Mouse (Mus musculus) spleen, postnatal 4 days (tissue): ENCODE data around the gene Ggps1.
"Not testable (repeated sequence)": the region's sequence is repeated elsewhere in the genome, so short reads cannot be mapped to it uniquely, and the experiment has no call there.

Experiments
- DNase-seq, 2 experiments: peaks; one replicate each; pipeline ENCODE4 v3.0.0; 2022; ENCODE audit warnings: low spot score in 2 of 2

Gene Ggps1

GRCm38 (mm10) chr13:14038911-14039291 lies 24.4 kb downstream of the Ggps1 start:
- peak in 1 of 2 experiments; percentile 12 for DNase-seq

- no peak for DNase-seq
Measured at GRCm38 (mm10) chr13:14035875-14036630, 27.2 kb downstream of the Ggps1 start.

- not testable (repeated sequence) for DNase-seq
Measured at GRCm38 (mm10) chr13:14035352-14035751, 27.9 kb downstream of the Ggps1 start.

- DNase-seq, result no peak
Measured at GRCm38 (mm10) chr13:14034073-14034348, 29.3 kb downstream of the Ggps1 start.

GRCm38 (mm10) chr13:14033309-14034072 lies 29.8 kb downstream of the Ggps1 start:
- no peak for DNase-seq

GRCm38 (mm10) chr13:14026154-14026820 lies 37.0 kb downstream of the Ggps1 start:
- no peak for DNase-seq

- DNase-seq, result no peak
Measured at GRCm38 (mm10) chr13:14025554-14025953, 37.7 kb downstream of the Ggps1 start.

- not testable (repeated sequence) for DNase-seq
Measured at GRCm38 (mm10) chr13:14021417-14021816, 41.9 kb downstream of the Ggps1 start.

- no peak for DNase-seq
Measured at GRCm38 (mm10) chr13:14018852-14019251, 44.4 kb downstream of the Ggps1 start.

GRCm38 (mm10) chr13:14018283-14018682 lies 45.0 kb downstream of the Ggps1 start:
- DNase-seq, result no peak

- DNase-seq, result no peak
Measured at GRCm38 (mm10) chr13:14015609-14016008, 47.7 kb downstream of the Ggps1 start.

GRCm38 (mm10) chr13:14014540-14014939 lies 48.7 kb downstream of the Ggps1 start:
- DNase-seq, result no peak

- DNase-seq, result no peak
Measured at GRCm38 (mm10) chr13:14014001-14014400, 49.3 kb downstream of the Ggps1 start.

GRCm38 (mm10) chr13:14011454-14011995 lies 51.8 kb downstream of the Ggps1 start:
- no peak for DNase-seq

- DNase-seq, result no peak
Measured at GRCm38 (mm10) chr13:14006056-14006455, 57.2 kb downstream of the Ggps1 start.

GRCm38 (mm10) chr13:14004999-14005398 lies 58.3 kb downstream of the Ggps1 start:
- DNase-seq, result no peak

- DNase-seq, result no peak
Measured at GRCm38 (mm10) chr13:14004086-14004485, 59.2 kb downstream of the Ggps1 start.

GRCm38 (mm10) chr13:14002706-14003105 lies 60.6 kb downstream of the Ggps1 start:
- no peak for DNase-seq
